Mouse (Mus musculus): Measurements from ENCODE around the gene Dcaf6.

- TF ChIP-seq CTCF (IDR thresholded peaks at IDR 0.05; ENCODE audit: extremely low read depth, insufficient read depth, low read length), result no peak
- TF ChIP-seq POLR2A (IDR thresholded peaks at IDR 0.05; ENCODE audit: extremely low read depth, insufficient read depth, low read length), result no peak
Observed at GRCm38 (mm10) chr1:165506303-165506702, 46.0 kb upstream of the Dcaf6 start.
